Mouse (Mus musculus): ENCODE data around the gene Il17rc.

DNA sequence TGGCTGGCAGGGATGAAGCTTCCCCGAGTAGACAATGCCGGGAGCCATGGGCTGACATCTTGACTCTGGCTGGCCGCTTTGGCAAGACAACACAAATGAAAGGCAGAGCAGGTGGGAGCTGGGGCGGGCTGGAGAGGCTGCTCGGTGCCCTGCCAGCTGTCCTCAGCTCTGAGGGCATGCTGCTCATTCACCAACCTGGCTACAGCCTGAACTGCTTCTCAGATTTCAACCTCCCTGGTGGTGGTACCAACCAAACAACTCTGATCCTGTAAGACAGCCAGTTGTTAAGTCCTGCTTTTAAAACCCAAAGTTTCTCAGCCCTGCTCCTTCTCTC, 37.7 kb downstream of the Il17rc start:
- TF ChIP-seq CTCF (IDR thresholded peaks at IDR 0.05) (no peak), EP300 (IDR thresholded peaks at IDR 0.05; ENCODE audit: insufficient read depth, low read depth, low read length) (no peak)
